Mouse (Mus musculus): ENCODE data around the gene Rad51d.

DNA sequence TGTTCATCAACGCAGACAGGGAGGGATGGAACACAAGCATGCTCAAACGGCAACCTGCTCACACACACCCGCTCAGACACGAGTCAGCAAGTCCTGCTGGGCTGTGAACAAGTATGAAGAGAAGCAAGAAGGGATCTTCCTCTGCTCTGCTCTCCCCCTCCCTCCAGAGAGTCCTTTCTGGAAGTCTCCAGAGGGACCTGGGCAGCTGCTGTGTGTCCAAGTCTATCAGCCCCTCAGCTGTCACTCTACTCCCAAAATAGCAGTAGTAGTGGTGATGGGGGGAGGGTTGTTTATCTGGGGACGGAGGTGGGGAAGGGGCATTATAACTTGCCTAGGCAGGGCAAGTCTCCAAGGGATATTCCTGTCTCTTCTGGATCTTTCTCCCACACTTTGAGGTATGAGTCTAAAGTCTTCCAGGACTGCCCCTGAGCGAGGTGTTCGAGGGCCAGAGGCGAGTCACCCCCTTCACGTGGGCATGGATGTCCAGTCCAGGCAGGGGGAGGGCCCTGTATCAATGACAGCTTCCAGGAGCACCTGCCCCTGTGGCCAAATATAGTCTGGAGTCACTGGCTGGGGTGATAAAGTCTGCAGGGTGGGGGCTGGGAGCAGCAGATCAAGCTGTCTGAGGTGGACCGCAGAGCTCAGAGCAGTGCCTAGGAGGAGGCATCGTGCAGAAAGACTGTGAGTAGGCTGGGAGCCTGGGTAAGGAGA, 20.4 kb upstream of the Rad51d start:
- TF ChIP-seq HCFC1 (IDR thresholded peaks at IDR 0.05; ENCODE audit: borderline replicate concordance, insufficient read depth, low read length), result no peak
- TF ChIP-seq CHD2 (IDR thresholded peaks at IDR 0.05; ENCODE audit: low read depth, low read length), result no peak
- no peak for TF ChIP-seq ZNF384 (IDR thresholded peaks at IDR 0.05; ENCODE audit: low read depth, low read length)
- TF ChIP-seq ZC3H11A (IDR thresholded peaks at IDR 0.05; ENCODE audit: borderline replicate concordance, low read depth, low read length), result no peak

All from ES-E14 (cell line).